Mouse (Mus musculus) embryo, embryonic 9.5 days (tissue): ENCODE data around the gene Dock3.
"Not testable (repeated sequence)": the region's sequence is repeated elsewhere in the genome, so short reads cannot be mapped to it uniquely, and the experiment has no call there.

Experiments
- DNase-seq: peaks from one replicate; pipeline ENCODE4 v3.0.0-alpha.2; 2017; ENCODE audit errors: extremely low spot score

The Dock3 gene

GRCm38 (mm10) chr9:107255596-107255995 is 23.9 kb upstream of the Dock3 start:
- no peak for DNase-seq

- DNase-seq: no peak
These were observed 23.2 kb upstream of the Dock3 start for GRCm38 (mm10) chr9:107254925-107255324.

- no peak for DNase-seq
These were observed 22.8 kb upstream of the Dock3 start for GRCm38 (mm10) chr9:107254476-107254875.

GRCm38 (mm10) chr9:107252164-107252563 is 20.5 kb upstream of the Dock3 start:
- no peak for DNase-seq

- DNase-seq: no peak
These were observed 19.0 kb upstream of the Dock3 start for GRCm38 (mm10) chr9:107250416-107251337.

- no peak for DNase-seq
These were observed 17.4 kb upstream of the Dock3 start for GRCm38 (mm10) chr9:107249154-107249553.

- no peak for DNase-seq
These were observed 14.5 kb upstream of the Dock3 start for GRCm38 (mm10) chr9:107246170-107246569.

GRCm38 (mm10) chr9:107245311-107245710 is 13.6 kb upstream of the Dock3 start:
- no peak for DNase-seq

- no peak for DNase-seq
These were observed 4.4 kb upstream of the Dock3 start for GRCm38 (mm10) chr9:107236151-107236550.

GRCm38 (mm10) chr9:107235261-107235660 is 3.6 kb upstream of the Dock3 start:
- no peak for DNase-seq

- no peak for DNase-seq
These were observed 431 bp upstream of the Dock3 start for GRCm38 (mm10) chr9:107232140-107232539.

- peak; percentile 49 for DNase-seq
These were observed 644 bp downstream of the Dock3 start for GRCm38 (mm10) chr9:107230991-107231538.

- DNase-seq: no peak
These were observed 7.1 kb downstream of the Dock3 start for GRCm38 (mm10) chr9:107224597-107224996.

- DNase-seq: not testable (repeated sequence)
These were observed 56.9 kb downstream of the Dock3 start for GRCm38 (mm10) chr9:107174831-107175230.

GRCm38 (mm10) chr9:107165792-107166191 is 65.9 kb downstream of the Dock3 start:
- DNase-seq: no peak

- no peak for DNase-seq
These were observed 66.9 kb downstream of the Dock3 start for GRCm38 (mm10) chr9:107164825-107165224.

GRCm38 (mm10) chr9:107156388-107156787 is 75.3 kb downstream of the Dock3 start:
- not testable (repeated sequence) for DNase-seq

- no peak for DNase-seq
These were observed 118.9 kb downstream of the Dock3 start for GRCm38 (mm10) chr9:107112791-107113190.

GRCm38 (mm10) chr9:107112056-107112455 is 119.7 kb downstream of the Dock3 start:
- no peak for DNase-seq

GRCm38 (mm10) chr9:107099487-107099886 is 132.2 kb downstream of the Dock3 start:
- DNase-seq: no peak

GRCm38 (mm10) chr9:107089451-107089850 is 142.3 kb downstream of the Dock3 start:
- not testable (repeated sequence) for DNase-seq

GRCm38 (mm10) chr9:107087531-107087930 is 144.2 kb downstream of the Dock3 start:
- no peak for DNase-seq

GRCm38 (mm10) chr9:107037947-107038346 is 193.8 kb downstream of the Dock3 start:
- no peak for DNase-seq
